Mouse (Mus musculus) limb, embryonic 14.5 days (tissue): Measurements from ENCODE around the gene Lhx6. TPM values are rescaled to one million over a fixed set of nuclear protein-coding genes. Genes with fewer than 3 reads are reported as not detected.

ENCODE experiments used
- ATAC-seq: fragments of 200-750 bp; cut with Nextera tagmentation; 2 replicates; pipeline ENCODE4 v1.8.0; 2017; ENCODE audit warnings: low read depth, moderate number of reproducible peaks, moderate TSS enrichment; ENCODE audit not compliant: low FRiP score
- DNase-seq: peaks from one replicate; pipeline ENCODE4 v3.0.0-alpha.2; 2015; ENCODE audit warnings: low spot score
- H3K27ac ChIP-seq: fragments of 300-500 bp; sonication (generic); replicated peaks from 2 replicates; pipeline ENCODE4 v1.5.1; 2014; ENCODE audit warnings: low read depth, mild to moderate bottlenecking, low read length, moderate library complexity, mixed read lengths
- H3K27me3 ChIP-seq: fragments of 300-500 bp; sonication (generic); 2 replicates; pipeline ENCODE4 v1.6.1; 2014; ENCODE audit warnings: low read length, mixed read lengths; ENCODE audit not compliant: control insufficient read depth, insufficient read depth
- H3K36me3 ChIP-seq: fragments of 300-500 bp; sonication (generic); 2 replicates; pipeline ENCODE4 v1.6.1; 2014; ENCODE audit warnings: mild to moderate bottlenecking, low read length, moderate library complexity, mixed read lengths; ENCODE audit not compliant: control insufficient read depth, insufficient read depth
- H3K4me1 ChIP-seq: fragments of 300-500 bp; sonication (generic); 2 replicates; pipeline ENCODE4 v1.6.1; 2014; ENCODE audit warnings: antibody characterized with exemption, low read length, mixed read lengths; ENCODE audit not compliant: control insufficient read depth, insufficient read depth
- H3K4me2 ChIP-seq: fragments of 300-500 bp; sonication (generic); replicated peaks from 2 replicates; pipeline ENCODE4 v1.6.1; 2014; ENCODE audit warnings: low read depth, mild to moderate bottlenecking, low read length, moderate library complexity; ENCODE audit not compliant: severe bottlenecking
- H3K4me3 ChIP-seq: fragments of 300-500 bp; sonication (generic); replicated peaks from 2 replicates; pipeline ENCODE4 v1.5.1; 2014; ENCODE audit warnings: low read length
- H3K9ac ChIP-seq: fragments of 300-500 bp; sonication (generic); 2 replicates; pipeline ENCODE4 v1.6.1; 2014; ENCODE audit warnings: mild to moderate bottlenecking, low read depth, low read length, moderate library complexity; ENCODE audit not compliant: severe bottlenecking
- H3K9me3 ChIP-seq: fragments of 300-500 bp; sonication (generic); 2 replicates; pipeline ENCODE4 v1.6.1; 2016; ENCODE audit warnings: low read length; ENCODE audit not compliant: control insufficient read depth
- POLR2A ChIP-seq: fragments of 200-500 bp; IDR thresholded peaks from 2 replicates; pipeline ENCODE4 v1.8.0; 2012; ENCODE audit warnings: inconsistent platforms, mild to moderate bottlenecking, moderate library complexity, borderline replicate concordance; ENCODE audit not compliant: insufficient read depth, insufficient read length; ENCODE audit errors: extremely low read depth
- WGBS: fragments of 180-500 bp; shearing (Covaris S2); extraction: QIAGEN DNeasy Blood & Tissue Kit; methylation state at CpG from one replicate; pipeline ENCODE4 v1.1.7; 2014; 5-methylcytosine and 5-hydroxymethylcytosine counted together
- polyA plus RNA-seq, 2 experiments: library from polyadenylated mRNA; depleted of rRNA in 1 of 2; stranded (reverse) in 1 of 2; unstranded in 1 of 2; fragments of >200 nt; fragmentation: Nextera tagmentation in 1 of 2; extraction: Ambion mirVana in 1 of 2; gene quantifications; 2 replicates each; pipeline versions ENCODE4 v1.2.1 to v1.2.3; 2012 to 2014

The Lhx6 gene
- polyA plus RNA-seq, 2 experiments: 1.3 to 2.0 TPM

DNA sequence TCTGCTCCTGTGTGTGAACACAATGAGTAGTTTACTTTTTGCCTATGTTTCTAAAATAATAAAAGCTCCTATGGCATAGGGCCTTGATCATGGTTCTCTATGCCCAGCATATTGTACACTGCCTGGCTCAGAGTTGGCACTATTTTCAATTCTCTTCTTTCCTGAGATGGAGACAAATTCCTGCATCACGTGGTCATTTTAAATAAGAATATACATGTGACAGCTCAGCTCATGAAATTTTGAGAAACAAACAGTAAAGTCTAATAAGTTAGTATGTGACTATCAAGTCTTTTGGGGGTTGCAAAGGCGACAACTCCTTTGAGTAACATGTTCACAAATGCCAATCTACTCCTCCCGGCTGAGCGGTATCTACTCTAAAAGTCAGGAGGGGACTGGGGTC, 30.7 kb upstream of the Lhx6 start:
- ATAC-seq: no peak
- Histone ChIP-seq H3K4me3 (peak overlapping the region; percentile 83), H3K9ac (peak overlapping the region; percentile 85), H3K4me1 (peaks cover 9% of the 10 kb centered on the region), H3K36me3 (peaks cover 35% of the 10 kb centered on the region), H3K9me3 (no peaks in the 10 kb centered on the region), H3K27ac (peak overlapping the region; percentile 88), H3K4me2 (peak overlapping the region; percentile 70), H3K27me3 (no peaks in the 10 kb centered on the region)
- TF ChIP-seq POLR2A: no peak
- no peak for DNase-seq
- WGBS: 0% methylated on average over 4 of the region's 4 CpGs

DNA sequence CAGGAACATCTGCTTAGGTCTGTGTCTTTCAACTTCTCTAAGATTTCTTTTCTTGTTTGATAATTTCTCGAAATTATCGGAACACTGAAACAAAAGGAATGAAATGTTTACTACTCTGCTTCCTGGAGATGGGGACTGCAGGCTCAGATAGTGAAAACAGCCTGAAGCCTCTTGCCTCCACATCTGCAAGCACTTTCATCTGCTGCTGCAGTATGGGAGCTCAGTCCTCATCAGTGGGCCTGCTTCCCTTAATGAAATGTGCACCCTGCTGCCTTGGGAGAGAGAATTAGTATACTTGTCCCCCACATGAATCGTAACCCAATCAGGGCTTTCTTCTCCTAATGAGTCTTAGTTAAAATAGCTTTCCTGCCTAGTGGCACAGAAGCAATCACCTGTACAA, 23.8 kb upstream of the Lhx6 start:
- 54% methylated on average over 3 of the region's 3 CpGs for WGBS
- ATAC-seq: no peak

DNA sequence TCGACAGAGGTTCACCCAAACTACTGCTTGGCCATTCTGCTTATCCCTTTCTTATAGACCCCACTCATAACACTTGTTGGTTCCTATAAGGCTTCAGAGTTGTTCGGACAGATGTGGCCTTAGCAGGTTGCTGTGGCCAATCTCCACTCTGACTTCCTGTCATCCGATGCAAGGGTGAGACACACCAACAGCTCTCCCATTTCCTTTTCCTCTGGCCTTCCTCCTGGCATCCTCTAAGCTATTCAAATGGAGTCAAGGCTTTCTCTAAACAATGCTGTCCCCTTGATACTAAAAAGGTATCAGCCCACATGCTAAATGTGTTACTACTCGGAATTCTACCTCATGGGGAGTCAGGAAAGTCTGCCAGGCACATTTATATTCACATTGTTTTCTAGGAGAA, 22.8 kb upstream of the Lhx6 start:
- no peak for TF ChIP-seq POLR2A
- no peak for DNase-seq
- WGBS: 75% methylated on average over 4 of the region's 4 CpGs
- H3K4me2 ChIP-seq: no peak overlapping the region
- H3K9me3 ChIP-seq: no peaks in the 10 kb centered on the region
- ATAC-seq: no peak
- H3K4me3 ChIP-seq: no peak overlapping the region
- no peak overlapping the region for H3K27ac ChIP-seq
- no peaks in the 10 kb centered on the region for H3K27me3 ChIP-seq
- H3K4me1 ChIP-seq: no peaks in the 10 kb centered on the region
- peaks cover 83% of the 10 kb centered on the region for H3K36me3 ChIP-seq
- H3K9ac ChIP-seq: no peak overlapping the region

More for the DNA sequence above, 23.8 kb upstream of the Lhx6 start:
- no peaks in the 10 kb centered on the region for H3K27me3 ChIP-seq
- H3K4me2 ChIP-seq: no peak overlapping the region
- no peak for TF ChIP-seq POLR2A
- no peaks in the 10 kb centered on the region for H3K4me1 ChIP-seq
- H3K4me3 ChIP-seq: no peak overlapping the region
- no peak overlapping the region for H3K9ac ChIP-seq
- DNase-seq: no peak
- no peaks in the 10 kb centered on the region for H3K9me3 ChIP-seq
- peaks cover 83% of the 10 kb centered on the region for H3K36me3 ChIP-seq
- H3K27ac ChIP-seq: no peak overlapping the region

DNA sequence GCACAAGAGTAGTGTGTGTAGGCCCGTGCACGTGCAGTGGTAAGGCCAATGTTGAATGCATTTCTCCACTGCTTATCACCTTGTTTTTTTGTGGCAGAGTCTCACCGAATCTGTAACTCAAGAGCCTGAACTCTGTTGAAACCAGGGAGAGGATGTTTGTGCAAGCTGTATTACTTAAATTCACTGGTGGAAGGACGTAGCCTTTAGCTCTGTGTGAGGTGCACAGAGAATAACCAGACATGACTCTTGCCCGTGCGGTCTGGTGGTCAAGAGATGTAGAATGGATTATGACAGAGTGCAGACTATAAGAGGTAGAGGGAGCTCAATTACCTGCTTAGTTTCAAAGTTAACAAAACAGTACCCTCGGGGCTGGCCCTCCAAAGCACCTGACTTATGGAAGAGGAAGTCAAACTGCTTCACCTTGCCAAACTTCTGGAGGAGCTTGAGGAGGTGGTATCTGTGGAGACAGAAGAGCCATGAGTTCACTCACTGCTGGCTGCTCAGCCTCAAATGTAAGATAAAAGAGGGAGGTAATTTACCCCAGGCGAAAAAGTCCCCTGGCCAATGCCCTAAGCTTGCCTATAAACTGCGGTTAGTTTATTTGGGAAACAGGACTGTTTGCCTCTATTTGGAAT, 21.7 kb upstream of the Lhx6 start:
- H3K4me2 ChIP-seq: no peak overlapping the region
- no peaks in the 10 kb centered on the region for H3K27me3 ChIP-seq
- H3K9ac ChIP-seq: no peak overlapping the region
- no peak overlapping the region for H3K27ac ChIP-seq
- peaks cover 82% of the 10 kb centered on the region for H3K36me3 ChIP-seq
- DNase-seq (no peak), ATAC-seq (no peak)
- no peak for TF ChIP-seq POLR2A
- H3K4me1 ChIP-seq: no peaks in the 10 kb centered on the region
- 89% methylated on average over 9 of the region's 9 CpGs for WGBS
- no peaks in the 10 kb centered on the region for H3K9me3 ChIP-seq
- no peak overlapping the region for H3K4me3 ChIP-seq

DNA sequence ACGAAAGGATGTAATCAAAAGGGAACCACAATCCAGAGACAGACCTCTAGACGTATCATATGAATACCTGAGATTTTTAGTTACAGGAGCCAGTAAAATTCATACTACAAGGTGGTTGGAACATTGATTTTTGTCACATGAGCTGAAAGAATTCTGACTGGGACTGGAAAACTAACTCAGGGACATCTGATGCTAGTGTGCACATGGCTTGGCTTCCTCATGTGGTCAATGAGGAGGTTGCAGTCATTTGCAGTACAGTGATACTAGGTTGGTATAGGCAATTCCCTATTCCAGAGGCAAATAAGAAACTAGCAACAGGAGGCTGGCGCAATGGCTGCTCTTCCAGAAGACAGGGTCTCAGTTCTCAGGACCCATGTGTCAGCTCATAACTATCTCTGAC, 7.4 kb upstream of the Lhx6 start:
- no peak overlapping the region for H3K9ac ChIP-seq
- no peak overlapping the region for H3K27ac ChIP-seq
- ATAC-seq: no peak
- H3K9me3 ChIP-seq: no peaks in the 10 kb centered on the region
- 74% methylated on average over 3 of the region's 3 CpGs for WGBS
- no peak overlapping the region for H3K4me3 ChIP-seq
- H3K36me3 ChIP-seq: peaks cover 17% of the 10 kb centered on the region
- H3K4me1 ChIP-seq: no peaks in the 10 kb centered on the region
- peaks cover 28% of the 10 kb centered on the region for H3K27me3 ChIP-seq
- H3K4me2 ChIP-seq: no peak overlapping the region
- DNase-seq: no peak
- TF ChIP-seq POLR2A: no peak

DNA sequence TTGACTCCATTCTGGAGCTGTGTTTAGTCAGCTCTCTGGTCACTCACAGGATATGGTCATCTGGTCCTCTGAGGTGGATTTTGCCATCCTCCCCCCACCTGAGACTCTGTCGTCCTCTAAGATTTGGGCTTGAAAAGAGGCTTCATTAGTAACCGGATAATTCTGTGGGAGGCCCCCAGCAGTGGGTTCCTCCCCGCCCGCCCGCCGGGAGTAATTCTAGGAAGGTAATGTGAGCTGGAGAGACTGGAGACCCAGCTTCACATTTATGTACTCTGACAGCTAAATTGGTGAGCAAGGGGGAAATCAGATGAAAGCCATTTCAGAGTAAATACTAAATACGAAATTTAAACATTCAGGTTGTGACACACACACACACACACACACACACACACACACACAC, 3.4 kb upstream of the Lhx6 start:
- 5% methylated on average over 7 of the region's 7 CpGs for WGBS
- H3K9me3 ChIP-seq: no peaks in the 10 kb centered on the region
- H3K4me1 ChIP-seq: peaks cover 15% of the 10 kb centered on the region
- no peak overlapping the region for H3K4me3 ChIP-seq
- TF ChIP-seq POLR2A: no peak
- H3K27me3 ChIP-seq: peaks cover 69% of the 10 kb centered on the region
- DNase-seq: no peak
- no peak overlapping the region for H3K27ac ChIP-seq
- H3K9ac ChIP-seq: no peak overlapping the region
- no peak overlapping the region for H3K4me2 ChIP-seq
- H3K36me3 ChIP-seq: no peaks in the 10 kb centered on the region
- no peak for ATAC-seq
